Mouse (Mus musculus) limb, embryonic 15.5 days (tissue): ENCODE measurements around the gene Abtb1. TPM values are rescaled to one million over a fixed set of nuclear protein-coding genes. Genes with fewer than 3 reads are reported as not detected.

Experiments
- ATAC-seq: fragments of 200-750 bp; cut with Nextera tagmentation; 2 replicates; pipeline ENCODE4 v1.8.0; 2017; ENCODE audit warnings: low read depth, moderate TSS enrichment; ENCODE audit not compliant: insufficient number of reproducible peaks, low FRiP score, low TSS enrichment
- H3K27ac ChIP-seq: fragments of 300-500 bp; sonication (generic); 2 replicates; pipeline ENCODE4 v1.5.1; 2015; ENCODE audit warnings: moderate library complexity, mild to moderate bottlenecking, inconsistent platforms
- H3K27me3 ChIP-seq: fragments of 300-500 bp; sonication (generic); 2 replicates; pipeline ENCODE4 v1.6.1; 2015; ENCODE audit warnings: inconsistent platforms
- H3K36me3 ChIP-seq: fragments of 300-500 bp; sonication (generic); 2 replicates; pipeline ENCODE4 v1.6.1; 2015; ENCODE audit warnings: inconsistent platforms
- H3K4me1 ChIP-seq: fragments of 300-500 bp; sonication (generic); 2 replicates; pipeline ENCODE4 v1.6.1; 2015; ENCODE audit warnings: inconsistent platforms
- H3K4me2 ChIP-seq: fragments of 300-500 bp; sonication (generic); 2 replicates; pipeline ENCODE4 v1.6.1; 2015; ENCODE audit warnings: mild to moderate bottlenecking, inconsistent platforms
- H3K4me3 ChIP-seq: fragments of 300-500 bp; sonication (generic); 2 replicates; pipeline ENCODE4 v1.5.1; 2015; ENCODE audit warnings: mild to moderate bottlenecking, inconsistent platforms
- H3K9ac ChIP-seq: fragments of 300-500 bp; sonication (generic); 2 replicates; pipeline ENCODE4 v1.6.1; 2015; ENCODE audit warnings: inconsistent platforms
- H3K9me3 ChIP-seq: fragments of 300-500 bp; sonication (generic); 2 replicates; pipeline ENCODE4 v1.6.1; 2016; ENCODE audit warnings: inconsistent platforms
- WGBS: fragments of 180-500 bp; shearing (Covaris S2); methylation state at CpG from one replicate; pipeline ENCODE4 v1.1.7; 2015; 5-methylcytosine and 5-hydroxymethylcytosine counted together
- polyA plus RNA-seq: library from polyadenylated mRNA; unstranded; fragments of >200 nt; fragmentation: Nextera tagmentation; extraction: Ambion mirVana; gene quantifications from 2 replicates; pipeline ENCODE4 v1.2.1, GENCODE M21; 2015

Abtb1 gene
- polyA plus RNA-seq, 1 experiment from 2014 or later = 33.3 TPM

DNA sequence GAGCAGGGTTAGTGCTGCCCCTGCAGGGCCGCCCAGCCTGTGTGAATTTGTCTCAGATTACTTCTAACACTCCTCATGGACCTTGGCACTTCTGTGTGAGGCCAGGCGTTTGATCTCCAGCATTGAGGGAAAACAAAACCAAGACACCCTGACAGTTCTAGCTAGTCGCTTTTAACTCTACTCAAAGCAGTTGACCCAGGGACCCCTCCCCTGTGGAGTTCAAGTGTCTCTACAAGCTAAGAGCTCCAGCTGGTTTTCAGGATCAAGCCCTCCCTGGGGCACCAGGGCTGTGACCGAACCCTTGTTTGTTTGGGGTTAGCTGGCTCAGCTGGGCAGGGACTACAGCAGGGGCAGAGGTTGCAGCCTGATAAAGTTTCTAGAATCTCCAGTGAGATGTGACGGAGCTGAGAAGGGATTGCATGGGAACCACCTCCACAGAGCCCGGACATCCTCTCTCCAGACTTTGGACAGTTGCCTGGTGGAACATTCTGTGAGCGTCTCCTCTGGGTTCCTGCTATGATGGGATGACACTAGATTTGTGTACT lies 49.6 kb downstream of the Abtb1 start:
- H3K27ac ChIP-seq = no peak overlapping the region
- no peaks in the 10 kb centered on the region for H3K36me3 ChIP-seq
- no peaks in the 10 kb centered on the region for H3K27me3 ChIP-seq
- H3K9ac ChIP-seq = no peak overlapping the region
- H3K4me3 ChIP-seq = no peak overlapping the region
- no peak overlapping the region for H3K4me2 ChIP-seq
- ATAC-seq = no peak
- H3K9me3 ChIP-seq = no peaks in the 10 kb centered on the region
- WGBS = 56% methylated on average over 7 of the region's 7 CpGs
- H3K4me1 ChIP-seq = peaks cover 22% of the 10 kb centered on the region; the same call in 1 of the 2 replicates

DNA sequence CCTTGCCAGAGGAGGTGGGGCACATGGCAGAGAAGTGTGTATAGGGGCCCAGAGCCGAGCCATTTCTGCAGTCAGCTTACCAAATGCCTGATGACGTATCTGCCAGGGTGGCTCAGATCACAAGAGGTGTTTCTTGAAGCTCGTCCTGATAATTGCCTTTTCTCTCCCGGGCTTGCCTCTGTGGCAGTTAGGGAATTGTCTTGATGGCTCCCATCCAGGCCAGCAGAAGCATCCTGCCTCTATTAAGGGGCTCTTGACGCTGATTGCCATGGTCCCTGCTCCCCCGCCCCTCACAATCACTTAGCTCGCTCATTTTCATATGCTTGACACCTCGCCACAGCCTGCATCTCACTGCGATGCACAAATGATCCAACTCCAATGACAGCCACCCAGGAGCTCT lies 50.5 kb downstream of the Abtb1 start:
- H3K9ac ChIP-seq = no peak overlapping the region
- H3K36me3 ChIP-seq = no peaks in the 10 kb centered on the region
- peaks cover 28% of the 10 kb centered on the region; the same call in 1 of the 2 replicates for H3K4me1 ChIP-seq
- no peak for ATAC-seq
- H3K4me2 ChIP-seq = no peak overlapping the region
- H3K27me3 ChIP-seq = no peaks in the 10 kb centered on the region
- H3K9me3 ChIP-seq = no peaks in the 10 kb centered on the region
- no peak overlapping the region for H3K27ac ChIP-seq
- no peak overlapping the region for H3K4me3 ChIP-seq
- 39% methylated on average over 9 of the region's 9 CpGs for WGBS

DNA sequence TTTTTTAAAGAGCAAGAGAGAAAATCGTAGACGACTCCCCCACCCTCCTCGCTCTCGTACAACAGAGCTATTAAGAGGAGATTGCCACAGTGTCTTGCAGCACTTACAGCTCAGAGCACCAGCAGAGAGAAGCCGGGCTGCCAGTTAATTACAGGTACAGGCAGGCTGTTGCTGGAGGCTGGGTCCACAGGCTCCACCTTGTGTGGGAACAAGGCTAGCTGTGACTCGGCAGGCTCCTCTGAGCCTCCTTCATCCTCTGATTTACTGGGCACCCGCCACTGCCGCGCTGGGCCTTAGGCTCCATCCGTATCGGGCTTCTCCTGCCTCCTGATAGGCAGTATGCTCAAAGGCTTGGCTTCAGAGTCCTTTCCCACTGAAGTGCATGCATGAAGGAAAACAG lies 53.6 kb downstream of the Abtb1 start:
- H3K27ac ChIP-seq = no peak overlapping the region

DNA sequence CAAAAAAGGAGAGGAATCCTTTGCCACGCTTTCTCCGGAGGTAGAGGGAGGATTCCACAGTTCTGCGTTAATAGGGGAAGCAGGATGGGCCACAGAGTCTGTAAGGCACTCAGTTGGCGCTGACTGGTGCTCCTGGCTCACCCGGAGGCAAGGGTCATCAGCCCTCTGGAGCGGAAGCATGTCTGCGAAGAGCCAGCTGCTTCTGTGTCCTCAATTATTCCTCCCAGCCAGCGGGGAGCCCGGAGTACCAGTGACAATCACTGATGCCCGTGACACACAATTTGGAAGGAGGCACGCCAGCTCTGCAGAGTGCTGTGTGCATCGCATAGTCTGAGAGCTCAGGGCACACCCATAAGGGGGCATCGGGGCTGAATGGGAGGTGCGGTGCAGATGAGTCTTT lies 54.3 kb downstream of the Abtb1 start:
- no peak overlapping the region for H3K27ac ChIP-seq
- no peak overlapping the region for H3K9ac ChIP-seq
- no peaks in the 10 kb centered on the region for H3K27me3 ChIP-seq
- H3K9me3 ChIP-seq = no peaks in the 10 kb centered on the region
- H3K36me3 ChIP-seq = no peaks in the 10 kb centered on the region
- ATAC-seq = no peak
- WGBS = 61% methylated on average over 14 of the region's 14 CpGs
- H3K4me1 ChIP-seq = peaks cover 42% of the 10 kb centered on the region
- H3K4me2 ChIP-seq = no peak overlapping the region
- no peak overlapping the region for H3K4me3 ChIP-seq

More for the DNA sequence above, 53.6 kb downstream of the Abtb1 start:
- Histone ChIP-seq H3K9me3 (no peaks in the 10 kb centered on the region), H3K27me3 (no peaks in the 10 kb centered on the region), H3K4me3 (no peak overlapping the region), H3K36me3 (no peaks in the 10 kb centered on the region), H3K4me1 (peaks cover 43% of the 10 kb centered on the region), H3K4me2 (no peak overlapping the region), H3K9ac (no peak overlapping the region)
- WGBS = 32% methylated on average over 11 of the region's 11 CpGs
- no peak for ATAC-seq

DNA sequence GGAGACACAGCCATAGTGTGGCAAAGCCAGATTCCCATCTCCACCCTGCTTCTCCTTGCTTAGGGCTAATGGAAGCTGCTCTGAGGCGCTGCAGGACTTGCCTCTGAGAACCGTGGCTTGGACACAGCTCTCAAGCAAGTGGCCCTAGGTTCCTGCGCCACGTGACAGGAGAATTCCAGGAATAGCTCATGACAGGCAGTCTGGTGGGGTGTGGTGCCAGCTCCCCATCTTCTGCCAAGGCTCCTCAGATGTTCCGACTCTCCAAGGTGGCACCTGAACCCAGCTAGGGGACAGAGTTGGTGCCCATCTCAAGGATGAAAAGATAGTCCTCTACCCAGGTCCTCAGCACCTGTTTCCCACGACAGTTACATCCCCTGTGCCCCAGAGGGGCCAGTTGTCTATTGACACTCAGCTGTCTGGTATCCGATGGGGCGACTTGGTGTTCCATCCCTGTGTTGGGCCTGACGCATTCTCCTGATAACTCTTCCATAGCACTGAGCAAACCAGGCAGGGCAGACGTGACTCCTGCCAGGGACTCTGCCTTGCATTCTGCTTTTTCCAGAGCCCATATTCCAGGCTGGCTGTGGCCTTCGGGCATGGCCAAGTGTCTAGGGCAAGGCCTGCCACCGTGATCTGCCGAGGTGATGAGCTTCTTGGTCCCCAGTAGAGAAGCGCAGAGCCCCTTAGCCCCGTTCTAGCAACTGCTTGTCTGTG lies 54.9 kb downstream of the Abtb1 start:
- Histone ChIP-seq H3K4me3 (no peak overlapping the region), H3K27me3 (no peaks in the 10 kb centered on the region), H3K9me3 (no peaks in the 10 kb centered on the region), H3K4me1 (peaks cover 44% of the 10 kb centered on the region), H3K9ac (no peak overlapping the region), H3K36me3 (no peaks in the 10 kb centered on the region), H3K27ac (no peak overlapping the region), H3K4me2 (no peak overlapping the region)
- WGBS = 83% methylated on average over 15 of the region's 15 CpGs
- ATAC-seq = no peak

Other genes with a start within 250 kb of the Abtb1 start
- 1.4 and 5.3 TPM in 2 replicates for gene Kbtbd12, start 204.0 kb downstream of the Abtb1 start, polyA plus RNA-seq
- 21.1 and 21.9 TPM in 2 replicates for gene Mgll, start 117.6 kb downstream of the Abtb1 start, polyA plus RNA-seq
- gene Podxl2, start 33.1 kb upstream of the Abtb1 start, polyA plus RNA-seq = 85.6 and 88.3 TPM in 2 replicates
- gene Mcm2, start 56.8 kb upstream of the Abtb1 start, polyA plus RNA-seq = 99.4 and 100 TPM in 2 replicates
- 83.2 and 83.3 TPM in 2 replicates for gene Tpra1, start 60.3 kb upstream of the Abtb1 start, polyA plus RNA-seq